Mouse (Mus musculus) ES-E14 (cell line): Measurements from ENCODE around the gene Cdc7.

ENCODE experiments used
- CHD2 ChIP-seq: IDR thresholded peaks from 2 replicates; pipeline ENCODE4 v1.6.1; 2014; ENCODE audit warnings: mild to moderate bottlenecking, low read depth, low read length, inconsistent platforms
- MAFK ChIP-seq: IDR thresholded peaks from 2 replicates; pipeline ENCODE4 v1.6.1; 2014; ENCODE audit warnings: mild to moderate bottlenecking, low read depth, low read length, inconsistent platforms; ENCODE audit not compliant: insufficient read depth

DNA sequence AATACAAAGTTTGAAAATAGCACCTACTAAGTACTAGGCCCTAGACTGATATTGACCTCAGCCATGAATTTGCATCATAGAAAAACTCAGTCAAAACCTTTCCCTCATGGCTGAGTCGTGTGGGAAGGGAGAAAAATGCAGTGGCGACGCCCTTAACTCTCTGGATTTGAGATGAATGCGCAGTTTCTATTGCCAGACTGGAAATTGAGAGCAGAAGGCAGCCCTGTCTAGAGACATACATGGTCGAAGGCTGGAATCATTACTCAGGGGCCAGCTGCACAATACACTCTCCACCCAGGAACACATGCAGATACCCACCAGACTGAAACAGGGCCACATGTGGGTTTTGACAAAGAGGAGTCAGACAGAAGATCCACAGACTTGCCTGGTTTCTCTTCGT is 55.8 kb downstream of the Cdc7 start:
- TF ChIP-seq MAFK (no peak), CHD2 (no peak)
